Mouse (Mus musculus): Measurements from ENCODE around the gene Serac1. TPM values are rescaled to one million over a fixed set of nuclear protein-coding genes. Genes with fewer than 3 reads are reported as not detected.

The Serac1 gene
- polyA plus RNA-seq, 2 experiments = 0.69 to 1.6 TPM

DNA sequence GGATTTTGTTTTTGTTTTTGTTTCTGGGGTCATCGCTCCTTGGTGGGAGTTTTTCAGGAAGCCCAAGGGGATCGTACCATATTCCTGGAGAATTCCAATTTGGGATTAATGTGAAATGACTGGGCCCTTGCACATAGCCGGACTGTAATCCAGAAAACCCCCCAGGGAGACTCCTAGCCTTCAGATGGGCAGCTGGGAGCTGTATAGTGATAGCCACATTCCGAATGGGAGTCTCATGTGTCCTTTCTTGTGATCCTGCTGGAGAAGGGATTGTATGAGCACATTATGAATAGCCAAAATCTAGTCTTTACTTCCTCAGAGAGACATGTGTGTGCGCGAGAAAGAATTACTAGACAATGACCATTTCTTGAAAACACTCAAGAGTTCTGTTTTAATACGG is 28.6 kb upstream of the Serac1 start:
- Histone ChIP-seq H3K27ac (no peak overlapping the region), H3K4me3 (ENCODE audit: insufficient read depth in 1 of 2, low read depth in 2 of 2, low read length in 2 of 2) (peak overlapping the region in 1 of 2 experiments; percentile 72; a peak in 1 of 4 replicates), H3K4me2 (ENCODE audit: low read depth) (peak overlapping the region; percentile 76), H3K27me3 (ENCODE audit: control insufficient read depth, insufficient read depth, low read length) (peaks cover 10% of the 10 kb centered on the region), H3K9me3 (ENCODE audit: control insufficient read depth, low read length) (no peaks in the 10 kb centered on the region), H3K4me1 (replicated peaks; ENCODE audit: control insufficient read depth in 2 of 2, insufficient read depth in 2 of 2, low read length in 1 of 2) (peaks cover 2 to 5% of the 10 kb centered on the region in 2 experiments; a peak in 2 of 4 replicates), H3K9ac (replicated peaks) (no peak overlapping the region), H3K36me3 (replicated peaks; ENCODE audit: control insufficient read depth, insufficient read depth, low read depth) (no peaks in the 10 kb centered on the region)
- no peak for TF ChIP-seq EP300 (IDR thresholded peaks at IDR 0.05; ENCODE audit: low read depth)
- TF ChIP-seq CTCF (IDR thresholded peaks at IDR 0.05; ENCODE audit: low read depth) = no peak
- WGBS (ENCODE audit: insufficient replicate concordance) = 69% methylated on average over 7 of the region's 7 CpGs
- ATAC-seq (ENCODE audit: insufficient read depth) = no peak
- no peak for DNase-seq (ENCODE audit: low read depth in 3 of 3, low spot score in 3 of 3)

DNA sequence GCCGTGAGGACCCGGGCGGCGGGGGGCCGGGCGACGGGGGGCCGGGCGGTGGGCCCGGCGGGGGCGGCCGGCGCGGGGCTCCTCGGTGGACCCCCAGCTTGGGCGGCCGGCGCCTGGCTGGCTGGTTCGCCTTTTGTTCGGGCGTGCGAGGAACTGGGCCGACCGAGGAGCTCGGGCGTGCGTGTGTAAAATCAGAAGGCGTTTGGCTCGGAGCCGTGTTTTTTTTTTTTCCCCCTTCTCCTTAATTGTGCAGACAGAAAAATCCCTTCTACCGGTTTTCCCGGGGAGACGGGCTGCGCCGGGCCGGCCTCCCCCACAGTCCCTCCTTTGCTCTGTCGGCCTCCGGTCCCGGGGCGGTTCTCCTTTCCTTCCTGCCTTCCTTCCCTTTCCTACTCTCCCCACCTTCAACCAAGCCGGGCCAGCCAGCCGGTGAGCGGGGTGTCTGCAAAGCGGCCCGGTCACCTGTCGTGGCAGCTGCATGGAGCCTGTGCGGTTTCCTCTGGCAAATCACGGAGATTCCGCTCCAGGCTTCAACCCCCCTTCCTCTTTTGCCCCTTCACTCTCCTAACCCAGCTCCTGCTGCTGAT is 27.6 kb upstream of the Serac1 start:
- Histone ChIP-seq H3K4me1 (replicated peaks; ENCODE audit: control insufficient read depth in 2 of 2, insufficient read depth in 2 of 2, low read length in 1 of 2) (peaks cover 2 to 5% of the 10 kb centered on the region in 2 experiments; a peak in 2 of 4 replicates), H3K9me3 (ENCODE audit: control insufficient read depth, low read length) (no peaks in the 10 kb centered on the region), H3K27me3 (ENCODE audit: control insufficient read depth, insufficient read depth, low read length) (peaks cover 10% of the 10 kb centered on the region), H3K36me3 (replicated peaks; ENCODE audit: control insufficient read depth, insufficient read depth, low read depth) (no peaks in the 10 kb centered on the region), H3K4me3 (ENCODE audit: insufficient read depth in 1 of 2, low read depth in 2 of 2, low read length in 2 of 2) (peak overlapping the region; percentile 55 to 72), H3K9ac (replicated peaks) (peak overlapping the region; percentile 70), H3K27ac (no peak overlapping the region), H3K4me2 (ENCODE audit: low read depth) (peak overlapping the region; percentile 76)
- ATAC-seq (ENCODE audit: insufficient read depth) (0 out of 2 replicates have a peak, but pooled peaks have one; percentile 9), DNase-seq (ENCODE audit: low read depth in 3 of 3, low spot score in 3 of 3) (no peak)
- under 1% methylated on average over 36 of the region's 50 CpGs for WGBS (ENCODE audit: insufficient replicate concordance)
- no peak for TF ChIP-seq CTCF (IDR thresholded peaks at IDR 0.05; ENCODE audit: low read depth)
- no peak for TF ChIP-seq EP300 (IDR thresholded peaks at IDR 0.05; ENCODE audit: low read depth)

DNA sequence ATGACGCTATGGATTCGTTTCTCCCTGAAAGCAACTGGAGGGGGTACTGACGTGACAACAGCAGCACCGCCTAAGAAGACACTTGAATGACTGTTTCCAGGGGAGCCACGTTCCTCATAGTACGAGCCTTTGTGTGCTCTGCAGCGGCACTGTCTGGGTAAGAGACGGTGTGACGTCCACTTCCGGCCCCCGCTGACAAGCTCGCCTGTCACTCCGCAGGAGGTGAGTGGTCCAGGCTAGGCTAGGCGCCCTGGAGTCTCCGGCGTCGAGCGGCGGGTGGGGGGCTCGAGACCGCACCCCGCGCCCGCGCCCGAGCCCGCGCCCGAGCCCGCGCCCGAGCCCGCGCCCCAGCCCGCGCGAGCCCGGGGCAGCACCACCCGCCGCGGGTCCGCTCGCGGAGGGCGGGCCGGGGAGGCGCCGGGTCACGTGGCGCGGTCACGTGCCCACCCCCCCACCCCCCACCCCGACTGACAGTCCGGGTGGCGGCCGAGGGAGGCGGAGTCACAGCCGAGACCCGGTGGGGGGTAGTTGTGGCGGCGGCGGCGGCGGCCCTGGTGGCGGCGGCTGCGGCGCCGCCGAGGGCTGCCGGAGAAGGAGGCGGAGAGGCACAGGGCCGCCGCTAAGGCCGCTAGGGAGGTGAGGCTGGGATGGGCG is 26.9 kb upstream of the Serac1 start, which contains the start of gene Tulp4:
Gene Tulp4, plus strand, starts transcription at position 77 of the 654 bp plus-strand sequence.
- H3K4me3 ChIP-seq (ENCODE audit: insufficient read depth in 1 of 2, low read depth in 2 of 2, low read length in 2 of 2) = peak within 1 kb of the TSS; percentile 60 to 72
- H3K4me1 ChIP-seq (replicated peaks; ENCODE audit: control insufficient read depth in 2 of 2, insufficient read depth in 2 of 2, low read length in 1 of 2) = peaks cover 2 to 5% of the 10 kb centered on the region in 2 experiments; a peak in 2 of 4 replicates
- H3K27me3 ChIP-seq (ENCODE audit: control insufficient read depth, insufficient read depth, low read length) = peaks cover 10% of the 10 kb centered on the region
- peak; percentile 95 for ATAC-seq (ENCODE audit: insufficient read depth)
- H3K9me3 ChIP-seq (ENCODE audit: control insufficient read depth, low read length) = no peaks in the 10 kb centered on the region
- DNase-seq (ENCODE audit: low read depth in 3 of 3, low spot score in 3 of 3) = peak; percentile 50 to 66 (median 55)
- TF ChIP-seq CTCF (IDR thresholded peaks at IDR 0.05; ENCODE audit: low read depth) = no peak
- no peak for TF ChIP-seq EP300 (IDR thresholded peaks at IDR 0.05; ENCODE audit: low read depth)
- no peak within 1 kb of the TSS for H3K27ac ChIP-seq
- H3K9ac ChIP-seq (replicated peaks) = peak within 1 kb of the TSS; percentile 70
- no peaks in the 10 kb centered on the region for H3K36me3 ChIP-seq (replicated peaks; ENCODE audit: control insufficient read depth, insufficient read depth, low read depth)
- peak within 1 kb of the TSS; percentile 76 for H3K4me2 ChIP-seq (ENCODE audit: low read depth)
- WGBS (ENCODE audit: insufficient replicate concordance) = under 1% methylated on average over 63 of the region's 76 CpGs

DNA sequence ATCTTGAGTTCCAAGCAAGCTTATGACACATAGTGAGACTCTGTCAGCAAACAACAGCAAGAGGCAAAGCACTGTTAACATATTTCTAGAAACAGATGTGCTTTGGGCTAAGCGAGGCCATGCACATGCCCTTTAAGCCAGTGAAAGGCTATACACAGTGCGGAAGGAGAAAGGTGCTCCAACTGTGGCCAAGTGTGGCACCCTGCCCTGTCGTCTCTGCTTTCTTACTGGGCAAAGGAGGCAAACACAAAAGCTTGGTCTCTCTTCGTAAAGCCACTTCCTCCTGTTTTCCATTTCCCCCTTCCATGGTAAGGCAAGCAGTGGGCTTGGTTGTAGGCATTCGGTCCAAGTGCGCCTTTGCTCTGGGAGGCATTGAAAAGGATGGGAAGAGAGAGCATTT is 24.0 kb upstream of the Serac1 start:
- no peak overlapping the region for H3K4me3 ChIP-seq (ENCODE audit: insufficient read depth in 1 of 2, low read depth in 2 of 2, low read length in 2 of 2)
- ATAC-seq (ENCODE audit: insufficient read depth) = no peak
- H3K27me3 ChIP-seq (ENCODE audit: control insufficient read depth, insufficient read depth, low read length) = peaks cover 10% of the 10 kb centered on the region
- 50% methylated on average over 6 of the region's 6 CpGs for WGBS (ENCODE audit: insufficient replicate concordance)
- TF ChIP-seq CTCF (IDR thresholded peaks at IDR 0.05; ENCODE audit: low read depth) (no peak), EP300 (IDR thresholded peaks at IDR 0.05; ENCODE audit: low read depth) (no peak)
- H3K4me1 ChIP-seq (replicated peaks; ENCODE audit: control insufficient read depth in 2 of 2, insufficient read depth in 2 of 2, low read length in 1 of 2) = peaks cover 2 to 5% of the 10 kb centered on the region in 2 experiments; a peak in 2 of 4 replicates
- no peak for DNase-seq (ENCODE audit: low read depth in 3 of 3, low spot score in 3 of 3)
- no peaks in the 10 kb centered on the region for H3K36me3 ChIP-seq (replicated peaks; ENCODE audit: control insufficient read depth, insufficient read depth, low read depth)
- H3K9me3 ChIP-seq (ENCODE audit: control insufficient read depth, low read length) = no peaks in the 10 kb centered on the region
- no peak overlapping the region for H3K27ac ChIP-seq
- H3K9ac ChIP-seq (replicated peaks) = no peak overlapping the region
- no peak overlapping the region for H3K4me2 ChIP-seq (ENCODE audit: low read depth)

DNA sequence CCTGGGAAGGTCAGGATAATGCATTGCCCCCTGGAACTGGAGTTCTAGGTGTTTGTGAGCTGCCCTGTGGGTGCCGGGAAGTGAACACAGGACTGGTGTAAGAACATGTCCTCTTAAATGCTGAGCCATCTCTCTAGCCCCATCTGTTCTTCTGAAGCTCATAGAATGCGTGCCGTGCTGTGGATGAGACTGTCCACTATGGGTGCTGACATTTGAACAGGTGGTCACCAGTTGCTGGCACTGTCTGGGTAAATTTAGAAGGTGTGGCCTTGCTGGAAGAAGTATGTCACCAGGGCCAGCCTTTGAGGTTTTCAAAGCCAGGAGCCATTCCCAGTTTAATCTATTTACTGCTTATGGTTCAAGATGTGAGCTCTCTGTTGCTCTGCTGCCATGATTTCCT is 22.7 kb upstream of the Serac1 start:
- ATAC-seq (ENCODE audit: insufficient read depth) (no peak), DNase-seq (ENCODE audit: low read depth in 3 of 3, low spot score in 3 of 3) (no peak)
- Histone ChIP-seq H3K9me3 (ENCODE audit: control insufficient read depth, low read length) (no peaks in the 10 kb centered on the region), H3K36me3 (replicated peaks; ENCODE audit: control insufficient read depth, insufficient read depth, low read depth) (no peaks in the 10 kb centered on the region), H3K4me2 (ENCODE audit: low read depth) (no peak overlapping the region), H3K27ac (no peak overlapping the region), H3K4me3 (ENCODE audit: insufficient read depth in 1 of 2, low read depth in 2 of 2, low read length in 2 of 2) (no peak overlapping the region), H3K27me3 (ENCODE audit: control insufficient read depth, insufficient read depth, low read length) (peaks cover under 1% of the 10 kb centered on the region; the same call in 1 of the 2 replicates), H3K9ac (replicated peaks) (no peak overlapping the region), H3K4me1 (replicated peaks; ENCODE audit: control insufficient read depth in 2 of 2, insufficient read depth in 2 of 2, low read length in 1 of 2) (peaks cover 2 to 5% of the 10 kb centered on the region in 2 experiments; a peak in 2 of 4 replicates)
- TF ChIP-seq CTCF (IDR thresholded peaks at IDR 0.05; ENCODE audit: low read depth) (no peak), EP300 (IDR thresholded peaks at IDR 0.05; ENCODE audit: low read depth) (no peak)
- WGBS (ENCODE audit: insufficient replicate concordance) = 68% methylated on average over 3 of the region's 3 CpGs

Data from liver, embryonic 14.5 days (tissue).